Mouse (Mus musculus) CH12.LX (cell line): ENCODE data around the gene Smim23. TPM values are rescaled to one million over a fixed set of nuclear protein-coding genes. Genes with fewer than 3 reads are reported as not detected.

Source experiments
- polyA plus RNA-seq: library from polyadenylated mRNA; unstranded; fragments of >175 nt; gene quantifications from 2 replicates; pipeline ENCODE4 v1.2.1, GENCODE M21; 2012; ENCODE audit warnings: low read depth; ENCODE audit not compliant: insufficient read length
- total RNA-seq, 2 experiments: library from RNA; depleted of rRNA; stranded (reverse); fragments of 300-350 nt in 1 of 2; fragments of >200 nt in 1 of 2; gene quantifications; 2 replicates each; pipeline ENCODE4 v1.2.3; 2012 to 2014

The Smim23 gene
- total and polyA plus RNA-seq, 3 experiments, result not detected

Other genes starting within 250 kb of the Smim23 start
- 55.9 and 58.5 TPM in 2 replicates for gene Fbxw11, start 181.9 kb downstream of the Smim23 start, total RNA-seq (2012; rRNA removed)
- 82.8 and 85.0 TPM in 2 replicates for gene Fbxw11, start 181.9 kb downstream of the Smim23 start, total RNA-seq (2014; rRNA removed)
- gene Fbxw11, start 181.9 kb downstream of the Smim23 start, polyA plus RNA-seq, result 45.0 and 54.5 TPM in 2 replicates